Mouse (Mus musculus): ENCODE results near the gene Acaa1a. TPM values are rescaled to one million over a fixed set of nuclear protein-coding genes. Genes with fewer than 3 reads are reported as not detected.
"Not testable (repeated sequence)": the region's sequence is repeated elsewhere in the genome, so short reads cannot be mapped to it uniquely, and the experiment has no call there.

The Acaa1a gene
- polyA plus RNA-seq, 1 experiment from 2014 or later = 125 TPM

DNA sequence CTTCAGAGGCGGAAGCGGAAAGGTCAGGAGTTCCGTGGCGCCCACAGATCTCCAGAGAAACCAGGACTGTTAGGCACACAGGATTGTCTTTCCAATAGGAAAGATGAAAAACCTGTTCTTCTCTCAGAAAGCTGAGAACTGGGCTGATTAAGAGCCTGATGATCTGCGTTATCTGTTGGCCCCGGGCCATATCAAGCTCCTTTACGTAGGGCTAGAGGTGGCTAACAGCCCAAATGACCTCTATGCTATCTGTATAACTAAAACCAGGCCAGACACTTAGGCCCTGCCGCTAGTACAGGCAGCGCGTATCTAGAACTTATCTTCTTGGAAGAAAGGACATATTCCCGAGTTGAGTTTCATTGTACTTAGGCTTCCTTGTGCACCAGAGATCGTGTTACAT is 23.8 kb downstream of the Acaa1a start:
- no peak overlapping the region for H3K4me3 ChIP-seq
- no peaks in the 10 kb centered on the region for H3K27me3 ChIP-seq
- no peak overlapping the region for H3K27ac ChIP-seq (replicated peaks)
- no peak overlapping the region for H3K4me2 ChIP-seq
- H3K9me3 ChIP-seq = no peaks in the 10 kb centered on the region
- peaks cover 2% of the 10 kb centered on the region; the same call in 1 of the 2 replicates for H3K4me1 ChIP-seq (replicated peaks)
- no peaks in the 10 kb centered on the region for H3K36me3 ChIP-seq
- H3K9ac ChIP-seq = no peak overlapping the region
- 94% methylated on average over 12 of the region's 12 CpGs for WGBS
- no peak for ATAC-seq (ENCODE audit: low FRiP score, low read depth)

- no peaks in the 10 kb centered on the region for H3K36me3 ChIP-seq
- no peak within 1 kb of the TSS for H3K27ac ChIP-seq (replicated peaks)
- H3K4me2 ChIP-seq = no peak within 1 kb of the TSS
- no peaks in the 10 kb centered on the region for H3K27me3 ChIP-seq
- no peaks in the 10 kb centered on the region for H3K4me1 ChIP-seq (replicated peaks)
- no peak within 1 kb of the TSS for H3K4me3 ChIP-seq
- H3K9me3 ChIP-seq = no peaks in the 10 kb centered on the region
- 72% methylated on average over 7 of the region's 7 CpGs for WGBS
- no peak for ATAC-seq (ENCODE audit: low FRiP score, low read depth)
- no peak within 1 kb of the TSS for H3K9ac ChIP-seq
These were observed 25.8 kb downstream of the Acaa1a start, which contains the start of gene Slc22a14 for GRCm38 (mm10) chr9:119365284-119365683. TSS of gene Slc22a14 (minus strand) at chr9:119365553.

DNA sequence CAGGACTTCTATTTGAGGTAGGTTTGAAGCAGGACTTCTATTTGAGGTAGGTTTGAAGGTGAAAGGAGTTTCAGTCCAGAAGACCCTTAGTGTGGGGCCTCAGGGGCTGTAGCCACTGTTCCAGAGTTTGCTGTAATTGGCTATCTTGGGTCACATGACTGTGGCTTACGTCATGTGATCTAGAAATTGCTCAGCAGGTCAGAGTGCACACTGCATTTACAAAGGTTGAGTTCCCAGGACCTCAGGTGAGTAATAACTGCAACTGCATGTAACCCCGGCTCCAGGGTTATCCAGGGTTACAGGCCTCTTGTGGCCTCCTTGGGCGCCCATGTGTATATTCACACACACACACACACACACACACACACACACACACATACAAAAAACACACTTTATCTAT is 28.9 kb downstream of the Acaa1a start:
- Histone ChIP-seq H3K4me3 (no peak overlapping the region), H3K9ac (no peak overlapping the region), H3K4me2 (no peak overlapping the region), H3K27me3 (no peaks in the 10 kb centered on the region), H3K36me3 (no peaks in the 10 kb centered on the region), H3K4me1 (replicated peaks) (no peaks in the 10 kb centered on the region), H3K9me3 (no peaks in the 10 kb centered on the region), H3K27ac (replicated peaks) (no peak overlapping the region)
- ATAC-seq (ENCODE audit: low FRiP score, low read depth) = no peak
- WGBS = 83% methylated on average over 3 of the region's 3 CpGs

DNA sequence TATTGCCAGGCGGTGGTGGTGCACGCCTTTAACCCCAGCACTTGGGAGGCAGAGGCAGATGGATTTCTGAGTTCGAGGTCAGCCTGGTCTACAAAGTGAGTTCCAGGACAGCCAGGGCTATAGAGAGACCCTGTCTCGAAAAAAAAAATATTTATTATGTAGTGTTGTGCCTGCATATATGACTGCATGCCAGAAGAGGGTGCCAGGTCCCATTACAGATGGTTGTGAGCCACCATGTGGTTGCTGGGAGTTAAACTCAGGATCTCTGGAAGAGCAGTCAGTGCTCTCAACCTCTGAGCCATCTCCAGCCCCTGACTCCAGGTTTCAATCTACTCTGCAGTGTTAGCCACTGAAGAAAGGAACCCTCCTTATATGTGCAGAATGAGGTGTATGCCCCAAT is 31.3 kb downstream of the Acaa1a start:
- not testable (repeated sequence) for ATAC-seq (ENCODE audit: low FRiP score, low read depth)
- 93% methylated on average over 4 of the region's 4 CpGs for WGBS

DNA sequence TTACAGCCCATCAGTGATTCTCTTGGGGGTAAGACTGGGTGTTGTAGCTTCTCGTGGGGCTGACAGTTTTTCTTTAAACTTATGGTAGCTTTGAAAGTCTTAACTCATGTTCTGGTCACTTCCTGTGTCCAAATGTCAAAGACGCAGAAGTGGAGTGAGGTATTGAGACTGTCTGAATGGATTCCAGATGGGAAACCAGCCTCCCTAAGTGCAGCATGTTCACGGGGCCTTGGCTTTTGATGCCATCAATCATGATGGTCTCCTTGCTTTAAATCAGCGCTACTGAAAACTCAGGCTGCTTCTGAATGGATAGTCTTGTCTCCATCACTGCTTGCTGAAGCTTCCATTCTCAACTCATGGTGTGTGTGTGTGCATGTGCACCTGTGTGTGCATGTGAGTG is 31.8 kb downstream of the Acaa1a start:
- Histone ChIP-seq H3K4me2 (no peak overlapping the region), H3K27me3 (no peaks in the 10 kb centered on the region), H3K4me1 (replicated peaks) (no peaks in the 10 kb centered on the region), H3K4me3 (no peak overlapping the region), H3K9ac (no peak overlapping the region), H3K36me3 (no peaks in the 10 kb centered on the region), H3K9me3 (no peaks in the 10 kb centered on the region), H3K27ac (replicated peaks) (no peak overlapping the region)
- 82% methylated on average over 4 of the region's 4 CpGs for WGBS
- ATAC-seq (ENCODE audit: low FRiP score, low read depth) = no peak

More for the DNA sequence above, 31.3 kb downstream of the Acaa1a start:
- H3K4me3 ChIP-seq; H3K9me3 ChIP-seq; H3K9ac ChIP-seq; H3K27me3 ChIP-seq; H3K4me1 ChIP-seq (replicated peaks); H3K36me3 ChIP-seq; H3K27ac ChIP-seq (replicated peaks); H3K4me2 ChIP-seq: not testable (repeated sequence)

DNA sequence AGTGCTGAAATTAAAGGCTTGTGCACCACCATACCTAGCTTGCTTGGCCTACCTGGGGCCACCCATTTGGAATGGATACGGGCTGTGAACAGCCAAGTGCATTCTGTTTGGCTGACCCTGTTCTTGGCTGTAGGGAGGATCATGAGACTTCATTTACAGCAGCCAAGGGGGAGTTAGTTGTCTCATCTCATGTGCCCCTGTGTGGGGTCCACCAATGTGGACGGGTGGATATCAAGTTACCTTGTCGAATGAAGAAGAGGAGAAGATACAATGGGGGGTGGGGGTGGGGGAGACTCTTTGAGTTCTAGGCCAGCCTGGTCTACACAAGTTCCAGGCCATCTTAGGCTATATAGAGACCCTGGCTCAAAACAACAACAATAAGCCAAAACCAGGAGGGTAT is 35.5 kb downstream of the Acaa1a start:
- Histone ChIP-seq H3K9ac (no peak overlapping the region), H3K36me3 (no peaks in the 10 kb centered on the region), H3K4me3 (no peak overlapping the region), H3K4me1 (replicated peaks) (no peaks in the 10 kb centered on the region), H3K27me3 (no peaks in the 10 kb centered on the region), H3K27ac (replicated peaks) (no peak overlapping the region), H3K4me2 (no peak overlapping the region), H3K9me3 (no peaks in the 10 kb centered on the region)
- ATAC-seq (ENCODE audit: low FRiP score, low read depth) = no peak
- 76% methylated on average over 3 of the region's 3 CpGs for WGBS

DNA sequence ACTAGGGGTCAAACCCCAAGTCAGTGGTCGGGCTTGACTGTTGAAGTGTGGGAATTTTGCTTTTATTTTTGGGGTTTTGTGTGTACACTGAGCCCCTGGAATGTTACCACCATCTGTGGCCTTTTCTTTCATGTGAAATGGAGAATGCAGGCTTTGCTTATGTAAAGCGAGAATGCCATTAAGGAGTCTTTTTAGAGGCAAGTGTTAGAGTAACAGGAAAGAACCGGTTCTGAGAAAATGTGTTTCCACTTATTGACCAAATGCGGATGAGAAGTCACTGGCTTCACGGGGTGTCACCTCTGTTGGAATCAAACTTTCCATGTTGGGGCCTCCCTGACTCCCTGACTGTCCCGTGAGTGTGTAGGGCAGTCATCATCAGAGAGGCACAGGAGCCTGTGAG is 36.1 kb downstream of the Acaa1a start:
- no peak overlapping the region for H3K4me3 ChIP-seq
- 66% methylated on average over 6 of the region's 6 CpGs for WGBS
- H3K36me3 ChIP-seq = no peaks in the 10 kb centered on the region
- no peaks in the 10 kb centered on the region for H3K9me3 ChIP-seq
- no peak overlapping the region for H3K27ac ChIP-seq (replicated peaks)
- no peaks in the 10 kb centered on the region for H3K27me3 ChIP-seq
- no peak overlapping the region for H3K9ac ChIP-seq
- no peak for ATAC-seq (ENCODE audit: low FRiP score, low read depth)
- H3K4me1 ChIP-seq (replicated peaks) = no peaks in the 10 kb centered on the region
- no peak overlapping the region for H3K4me2 ChIP-seq

DNA sequence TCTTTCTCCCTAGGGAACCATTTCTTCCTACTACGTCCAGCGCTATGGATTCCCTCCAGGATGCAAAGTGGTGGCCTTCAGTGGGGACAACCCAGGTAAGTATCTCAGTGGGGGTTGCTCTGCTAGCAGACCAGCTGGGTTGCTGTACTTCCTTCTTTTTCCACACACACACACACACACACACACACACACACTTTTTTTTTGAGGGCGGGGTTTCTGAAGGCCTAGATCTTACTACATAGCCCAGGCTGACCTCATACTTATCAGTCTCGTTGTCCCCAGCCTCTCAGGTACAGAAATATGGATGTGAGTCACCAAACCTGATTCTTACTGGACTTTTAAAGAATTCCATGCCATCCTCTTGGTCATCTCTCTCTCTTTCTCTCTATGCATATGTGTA is 38.8 kb downstream of the Acaa1a start:
- ATAC-seq (ENCODE audit: low FRiP score, low read depth) = no peak
- Histone ChIP-seq H3K36me3 (no peaks in the 10 kb centered on the region), H3K4me1 (replicated peaks) (no peaks in the 10 kb centered on the region; the same call in 1 of the 2 replicates)

DNA sequence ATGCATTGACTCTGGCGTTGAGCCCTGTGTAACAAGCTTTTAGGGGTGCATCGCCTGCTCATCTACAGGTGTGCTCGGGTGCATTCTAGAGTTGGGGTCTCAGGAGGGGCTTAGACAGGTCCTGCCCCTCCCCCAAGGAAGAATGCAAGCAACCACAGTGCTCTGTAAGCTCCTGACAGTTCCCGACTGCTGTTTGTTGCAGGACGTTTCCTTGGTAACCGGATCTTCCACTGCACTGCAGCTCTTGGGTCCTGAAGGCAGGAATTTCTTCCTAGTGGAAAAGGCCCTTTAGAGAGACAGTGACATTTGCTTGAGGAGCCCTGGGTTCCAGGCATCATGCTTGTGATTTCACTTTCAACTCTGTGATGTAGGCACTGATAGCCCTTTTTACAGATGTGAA is 43.1 kb downstream of the Acaa1a start:
- Histone ChIP-seq H3K4me2 (no peak overlapping the region), H3K9ac (no peak overlapping the region), H3K4me1 (replicated peaks) (no peaks in the 10 kb centered on the region; the same call in 1 of the 2 replicates), H3K36me3 (no peaks in the 10 kb centered on the region), H3K27ac (replicated peaks) (no peak overlapping the region), H3K27me3 (no peaks in the 10 kb centered on the region), H3K9me3 (no peaks in the 10 kb centered on the region), H3K4me3 (no peak overlapping the region)
- no peak for ATAC-seq (ENCODE audit: low FRiP score, low read depth)
- 62% methylated on average over 6 of the region's 6 CpGs for WGBS

More for the DNA sequence above, 38.8 kb downstream of the Acaa1a start:
- WGBS = 93% methylated on average over 4 of the region's 4 CpGs
- H3K27ac ChIP-seq (replicated peaks) = no peak overlapping the region
- H3K9ac ChIP-seq = no peak overlapping the region
- no peaks in the 10 kb centered on the region for H3K9me3 ChIP-seq
- no peaks in the 10 kb centered on the region for H3K27me3 ChIP-seq
- no peak overlapping the region for H3K4me3 ChIP-seq
- no peak overlapping the region for H3K4me2 ChIP-seq

- ATAC-seq (ENCODE audit: low FRiP score, low read depth) = no peak
- H3K4me3 ChIP-seq = no peak overlapping the region
- H3K9me3 ChIP-seq = no peaks in the 10 kb centered on the region
These were observed 49.5 kb downstream of the Acaa1a start for GRCm38 (mm10) chr9:119388956-119389355.

DNA sequence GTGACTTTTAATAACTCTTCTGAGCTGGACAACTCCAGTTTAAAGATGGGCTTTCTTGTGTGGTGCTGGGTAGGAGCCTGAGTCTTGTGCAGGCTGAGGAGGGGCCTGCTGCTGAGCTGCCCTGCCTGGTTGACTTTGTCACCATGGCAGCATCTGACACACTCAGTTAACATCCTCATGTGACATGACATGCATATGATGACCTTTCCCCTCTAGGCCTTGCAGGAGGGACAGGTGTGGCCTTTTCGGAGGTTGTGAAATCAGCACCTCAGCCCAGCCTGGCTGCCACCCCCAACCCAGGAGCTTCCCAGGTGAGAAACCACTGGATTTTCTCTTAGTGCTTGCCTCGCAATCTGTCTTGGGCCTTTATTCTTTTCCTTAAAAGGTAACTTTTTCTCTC is 50.7 kb downstream of the Acaa1a start:
- H3K27ac ChIP-seq (replicated peaks) = no peak overlapping the region
- 95% methylated on average over 2 of the region's 2 CpGs for WGBS
- no peaks in the 10 kb centered on the region for H3K9me3 ChIP-seq
- H3K9ac ChIP-seq = no peak overlapping the region
- H3K4me1 ChIP-seq (replicated peaks) = no peaks in the 10 kb centered on the region
- H3K4me2 ChIP-seq = no peak overlapping the region
- no peaks in the 10 kb centered on the region for H3K27me3 ChIP-seq
- no peaks in the 10 kb centered on the region for H3K36me3 ChIP-seq
- ATAC-seq (ENCODE audit: low FRiP score, low read depth) = no peak
- H3K4me3 ChIP-seq = no peak overlapping the region

More at GRCm38 (mm10) chr9:119388956-119389355, 49.5 kb downstream of the Acaa1a start:
- H3K36me3 ChIP-seq = no peaks in the 10 kb centered on the region
- no peaks in the 10 kb centered on the region for H3K27me3 ChIP-seq
- H3K4me1 ChIP-seq (replicated peaks) = no peaks in the 10 kb centered on the region
- H3K27ac ChIP-seq (replicated peaks) = no peak overlapping the region
- H3K4me2 ChIP-seq = no peak overlapping the region
- WGBS = 63% methylated on average over 5 of the region's 5 CpGs
- no peak overlapping the region for H3K9ac ChIP-seq

DNA sequence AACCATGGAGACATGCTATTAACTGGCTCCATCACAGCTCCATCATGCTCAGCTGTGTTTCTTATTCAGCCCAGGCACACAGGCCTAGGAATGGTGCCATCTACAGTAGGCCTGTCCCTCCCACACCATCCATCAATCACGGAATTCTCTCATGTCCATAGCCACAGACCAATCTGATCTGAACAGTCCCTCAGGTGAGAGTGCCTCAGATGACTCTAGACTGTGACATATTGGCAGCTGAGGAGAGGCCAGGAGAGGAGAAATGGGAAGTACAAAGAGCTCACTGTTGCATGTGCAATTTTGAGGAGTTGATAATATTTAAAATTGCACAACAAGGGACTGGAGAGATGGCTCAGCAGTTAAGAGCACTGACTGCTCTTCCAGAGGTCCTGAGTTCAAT is 55.3 kb downstream of the Acaa1a start:
- 94% methylated on average over 1 of the region's 1 CpGs for WGBS
- H3K4me3 ChIP-seq = no peak overlapping the region
- H3K27me3 ChIP-seq = no peaks in the 10 kb centered on the region

More for the DNA sequence above, 55.3 kb downstream of the Acaa1a start:
- H3K4me2 ChIP-seq = no peak overlapping the region
- no peak overlapping the region for H3K9ac ChIP-seq
- no peak overlapping the region for H3K27ac ChIP-seq (replicated peaks)
- no peaks in the 10 kb centered on the region for H3K4me1 ChIP-seq (replicated peaks)
- H3K9me3 ChIP-seq = no peaks in the 10 kb centered on the region
- no peak for ATAC-seq (ENCODE audit: low FRiP score, low read depth)
- H3K36me3 ChIP-seq = no peaks in the 10 kb centered on the region

Measured in hindbrain, embryonic 15.5 days (tissue).